Mouse (Mus musculus) right cerebral cortex, postnatal 14 days (tissue): Measurements from ENCODE around the gene Cabp1.

ENCODE experiments used
- DNase-seq: peaks from one replicate; pipeline ENCODE4 v3.0.0; 2022

Cabp1 gene

GRCm38 (mm10) chr5:115124690-115125089 is 69.5 kb downstream of the Cabp1 start:
- DNase-seq, result no peak

GRCm38 (mm10) chr5:115120978-115121377 is 73.2 kb downstream of the Cabp1 start:
- DNase-seq, result no peak

- DNase-seq, result peak; percentile 36
These were observed 75.1 kb downstream of the Cabp1 start, which contains the start of gene Acads for GRCm38 (mm10) chr5:115118961-115119570. Acads (minus strand) TSS chr5:115119346.
